Mouse (Mus musculus): ENCODE data around the gene Zbtb11.

DNA sequence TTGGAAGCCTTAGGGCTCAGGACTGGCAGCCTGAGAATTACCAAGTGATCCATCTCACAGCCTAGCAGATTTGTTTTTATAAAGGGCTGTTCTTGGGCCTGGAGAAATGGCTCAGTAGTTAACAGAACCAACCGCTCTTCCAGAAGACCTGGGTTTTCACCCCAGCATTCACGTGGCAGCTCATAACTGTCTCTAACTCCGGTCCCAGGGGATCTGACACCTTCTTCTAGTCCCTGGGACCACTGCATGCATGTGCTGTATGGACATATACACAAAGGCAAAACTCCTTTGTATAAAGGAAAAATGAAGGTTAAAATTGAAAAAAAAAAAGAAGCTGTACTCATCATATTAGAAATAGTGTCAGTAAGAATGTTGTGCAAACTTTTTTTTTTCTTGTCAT, 23.2 kb upstream of the Zbtb11 start:
- TF ChIP-seq CTCF (IDR thresholded peaks at IDR 0.05; ENCODE audit: control insufficient read depth, insufficient read depth, insufficient replicate concordance, low read depth, low read length) = no peak
- no peak for TF ChIP-seq POLR2A (IDR thresholded peaks at IDR 0.05; ENCODE audit: control insufficient read depth, low read depth, low read length)
